Mouse (Mus musculus) cortical plate, adult 2 months (tissue): ENCODE data around the gene Pus3. TPM values are rescaled to one million over a fixed set of nuclear protein-coding genes. Genes with fewer than 3 reads are reported as not detected.
A peak's percentile ranks its signal among the peaks of the same experiment; 100 is the strongest.
"Not testable (repeated sequence)": the region's sequence is repeated elsewhere in the genome, so short reads cannot be mapped to it uniquely, and the experiment has no call there.

Experiments used
- H3K27ac ChIP-seq: fragments of 200-500 bp; 2 replicates; pipeline ENCODE4 v1.5.1; 2012; ENCODE audit warnings: low read length, control low read depth, inconsistent platforms; ENCODE audit not compliant: insufficient read depth
- H3K4me1 ChIP-seq: fragments of 200-500 bp; 2 replicates; pipeline ENCODE4 v1.6.1; 2011; ENCODE audit warnings: low read length; ENCODE audit not compliant: control insufficient read depth, insufficient read depth
- H3K4me3 ChIP-seq: fragments of 200-500 bp; 2 replicates; pipeline ENCODE4 v1.5.1; 2011; ENCODE audit warnings: mild to moderate bottlenecking, low read length, control low read depth; ENCODE audit not compliant: insufficient read depth
- CTCF ChIP-seq: fragments of 200-500 bp; IDR thresholded peaks from 2 replicates; pipeline ENCODE4 v1.5.1; 2011; ENCODE audit warnings: mild to moderate bottlenecking, control low read depth, low read length; ENCODE audit not compliant: insufficient read depth; ENCODE audit errors: extremely low read depth
- POLR2A ChIP-seq: fragments of 200-500 bp; IDR thresholded peaks from 2 replicates; pipeline ENCODE4 v1.6.1; 2011; ENCODE audit warnings: mild to moderate bottlenecking, low read length, control low read depth; ENCODE audit not compliant: insufficient read depth; ENCODE audit errors: extremely low read depth
- polyA plus RNA-seq: library from polyadenylated mRNA; depleted of rRNA; stranded (reverse); fragments of >200 nt; gene quantifications from 2 replicates; pipeline ENCODE4 v1.2.3, GENCODE M21; 2012; rRNA removed

The Pus3 gene
- polyA plus RNA-seq, 1 experiment: 11.4 TPM

DNA sequence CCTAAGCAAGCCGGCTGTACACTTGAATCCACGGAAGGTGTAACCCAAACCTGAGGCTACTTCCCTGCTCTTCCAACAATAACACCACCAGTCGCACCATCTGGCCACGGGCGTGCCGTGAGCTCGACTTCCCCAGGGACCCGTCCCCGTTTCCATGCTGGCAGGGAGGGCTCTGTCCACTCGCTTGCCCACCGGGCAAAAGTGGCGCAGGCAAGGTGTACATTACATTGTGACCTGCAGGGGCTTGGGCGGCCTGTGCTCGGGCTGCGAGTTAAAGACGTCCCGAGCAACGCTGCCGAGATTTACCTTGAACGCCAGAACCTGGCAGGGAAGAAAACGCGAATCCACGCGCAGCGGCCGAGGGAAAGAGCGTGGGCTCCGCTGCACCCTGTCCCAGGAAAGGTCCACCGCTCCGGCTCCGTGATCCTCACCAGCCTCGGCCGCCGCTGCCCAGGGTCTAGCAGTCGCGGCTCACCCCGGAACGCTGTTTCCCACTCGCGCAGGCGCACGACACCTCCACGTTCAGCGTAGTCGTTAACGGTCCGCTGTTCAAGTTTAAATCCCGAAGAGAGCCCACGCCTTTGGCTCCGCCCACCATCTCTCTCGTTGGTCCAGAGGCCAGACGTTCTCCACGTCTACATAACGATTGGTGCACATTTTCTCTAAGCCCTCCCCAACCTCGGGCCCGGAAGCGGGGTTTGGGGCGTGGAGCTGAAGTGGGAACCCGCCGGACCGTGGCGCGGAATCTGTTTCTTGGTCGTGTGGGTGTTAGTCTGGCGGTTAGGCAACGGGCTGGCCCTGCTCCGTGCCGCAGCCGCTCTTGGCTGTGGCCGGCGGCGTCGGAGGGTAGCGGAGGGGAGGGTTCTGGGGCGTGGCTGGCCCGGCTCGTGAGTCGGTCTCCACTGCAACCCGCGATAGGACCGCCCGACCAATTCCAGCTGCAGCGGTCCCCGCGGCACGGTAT lies 11.5 kb downstream of the Pus3 start, which contains the start of the genes Pate2 and Hyls1:
Gene Pate2 (plus strand): TSS at position 714 of the 964 bp plus-strand sequence.
Gene Hyls1 (minus strand): TSS at position 828 of the 964 bp plus-strand sequence.
- no peak within 1 kb of the TSS for H3K27ac ChIP-seq
- H3K4me3 ChIP-seq: peak within 1 kb of the TSS; percentile 64
- H3K4me1 ChIP-seq: no peaks in the 10 kb centered on the region
- TF ChIP-seq CTCF (no peak), POLR2A (peak; percentile 90)

DNA sequence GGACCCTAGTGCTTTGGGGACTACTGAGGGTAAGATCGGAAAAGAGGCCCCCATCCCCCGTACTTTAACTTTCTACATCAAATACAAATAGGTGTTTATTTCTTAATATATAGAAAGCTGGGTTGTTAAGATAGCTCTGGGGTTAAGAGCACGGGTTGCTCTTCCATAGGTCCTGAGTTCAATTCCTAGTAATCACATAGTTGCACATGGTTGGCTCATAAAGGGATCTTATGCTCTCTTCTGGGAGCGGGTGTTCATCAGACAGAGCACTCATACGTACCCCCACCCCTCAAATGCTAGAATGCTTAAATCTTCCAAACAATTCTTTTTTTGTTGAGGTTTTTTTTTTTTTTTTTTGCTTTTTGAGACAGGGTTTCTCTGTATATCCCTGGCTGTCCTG lies 12.3 kb downstream of the Pus3 start:
- TF ChIP-seq POLR2A (no peak), CTCF (no peak)
- Histone ChIP-seq H3K27ac (no peak overlapping the region), H3K4me3 (peak overlapping the region; percentile 64), H3K4me1 (no peaks in the 10 kb centered on the region)

DNA sequence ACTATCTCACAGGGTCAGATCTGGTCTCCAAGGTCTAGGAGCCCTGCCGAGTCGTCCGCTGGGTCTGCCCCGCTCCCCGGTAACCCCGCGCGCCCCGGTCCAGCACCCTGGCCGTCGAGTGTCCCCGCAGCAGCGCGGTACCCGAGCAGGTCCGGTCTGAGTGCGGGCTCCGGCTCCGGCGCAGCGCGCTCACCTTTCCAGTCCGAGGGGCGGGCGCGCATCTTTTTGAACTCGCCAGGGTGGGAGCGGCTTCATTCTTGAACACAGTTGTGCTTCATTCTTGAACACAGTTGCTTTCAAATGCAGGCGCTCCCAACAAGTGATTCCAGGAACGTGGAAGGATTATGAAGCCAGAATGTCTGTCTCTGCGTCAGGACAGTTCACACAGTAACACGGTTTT lies 16.0 kb downstream of the Pus3 start:
- H3K4me3 ChIP-seq: no peak overlapping the region
- TF ChIP-seq CTCF: no peak
- TF ChIP-seq POLR2A: no peak
- no peak overlapping the region for H3K27ac ChIP-seq
- H3K4me1 ChIP-seq: no peaks in the 10 kb centered on the region

DNA sequence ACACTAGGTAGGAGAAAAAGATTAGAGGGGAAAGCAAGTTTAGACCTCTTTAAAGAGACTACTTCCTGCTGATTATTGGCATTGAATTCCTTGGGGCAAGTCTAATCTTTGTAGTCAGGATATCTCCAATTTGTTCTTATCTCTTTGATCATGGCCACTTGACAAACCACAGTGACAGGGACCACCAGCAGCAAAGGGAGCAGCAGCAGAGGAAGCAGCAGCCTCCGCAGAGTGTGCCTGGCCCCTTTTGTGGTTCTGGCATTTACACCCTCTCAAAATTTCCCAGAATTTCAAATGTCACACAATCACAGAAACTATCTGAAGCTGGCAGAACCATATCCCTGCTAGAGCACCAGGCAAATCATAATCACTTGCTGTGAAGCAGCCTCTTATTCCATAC lies 29.3 kb downstream of the Pus3 start:
- H3K4me1 ChIP-seq: no peaks in the 10 kb centered on the region
- no peak for TF ChIP-seq POLR2A
- no peak for TF ChIP-seq CTCF
- H3K4me3 ChIP-seq: no peak overlapping the region
- H3K27ac ChIP-seq: no peak overlapping the region

DNA sequence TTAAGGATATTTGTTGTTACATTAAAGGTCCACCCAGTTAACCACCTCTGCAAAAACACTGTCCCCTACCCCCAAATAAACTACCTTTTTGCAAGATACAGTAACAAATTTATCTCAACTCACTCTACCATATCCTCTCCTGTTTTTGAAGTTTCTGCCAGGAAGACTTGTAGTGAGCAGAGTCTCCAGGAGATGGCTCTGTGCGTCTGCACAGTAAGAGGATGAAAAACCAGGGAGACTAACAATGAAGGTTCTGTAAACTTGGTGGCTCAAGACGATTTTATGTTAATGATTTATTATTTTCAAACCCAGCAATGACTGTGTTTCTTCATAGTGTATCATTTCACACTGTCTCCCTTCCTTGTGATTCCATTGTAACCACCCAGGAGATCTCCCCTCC lies 34.5 kb downstream of the Pus3 start:
- Histone ChIP-seq H3K4me3 (no peak overlapping the region), H3K4me1 (no peaks in the 10 kb centered on the region), H3K27ac (no peak overlapping the region)
- TF ChIP-seq CTCF (peak; percentile 68), POLR2A (no peak)

DNA sequence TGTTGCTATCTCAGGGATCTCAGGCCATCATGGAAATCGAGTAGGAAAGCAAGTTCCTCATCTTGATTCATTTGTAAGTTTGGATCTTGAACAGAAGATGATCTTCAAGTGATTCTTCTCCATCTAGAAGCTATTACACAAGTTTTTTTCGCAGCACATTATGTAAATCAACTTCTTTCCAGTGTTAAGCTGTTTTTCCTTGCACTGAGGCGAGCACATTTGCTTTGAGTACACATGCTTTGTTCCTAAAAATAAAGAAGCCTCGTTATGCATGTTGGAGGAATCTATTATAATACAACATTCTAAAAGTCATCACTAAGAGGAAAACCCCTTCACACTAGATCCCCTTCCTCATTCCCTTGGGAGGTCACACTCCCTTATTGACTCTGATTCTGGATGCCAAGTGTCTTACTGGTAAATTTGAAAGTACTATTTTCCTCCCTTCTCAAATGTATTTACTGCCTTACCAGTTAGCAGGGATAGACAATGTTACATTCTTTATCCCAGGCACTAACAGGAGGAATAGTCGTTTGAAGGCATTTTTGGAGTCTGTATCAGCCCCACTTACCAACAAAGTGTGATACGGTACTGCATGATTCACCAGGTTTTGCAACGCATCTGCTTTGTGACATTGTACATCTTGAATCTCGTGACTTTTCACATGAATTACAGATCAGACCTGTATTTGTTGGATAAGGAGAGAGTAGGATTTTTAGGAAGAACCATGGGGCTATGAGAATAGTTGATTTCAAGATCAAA lies 49.4 kb downstream of the Pus3 start:
- H3K4me3 ChIP-seq: no peak overlapping the region
- TF ChIP-seq CTCF (no peak), POLR2A (no peak)
- H3K4me1 ChIP-seq: no peaks in the 10 kb centered on the region
- no peak overlapping the region for H3K27ac ChIP-seq

DNA sequence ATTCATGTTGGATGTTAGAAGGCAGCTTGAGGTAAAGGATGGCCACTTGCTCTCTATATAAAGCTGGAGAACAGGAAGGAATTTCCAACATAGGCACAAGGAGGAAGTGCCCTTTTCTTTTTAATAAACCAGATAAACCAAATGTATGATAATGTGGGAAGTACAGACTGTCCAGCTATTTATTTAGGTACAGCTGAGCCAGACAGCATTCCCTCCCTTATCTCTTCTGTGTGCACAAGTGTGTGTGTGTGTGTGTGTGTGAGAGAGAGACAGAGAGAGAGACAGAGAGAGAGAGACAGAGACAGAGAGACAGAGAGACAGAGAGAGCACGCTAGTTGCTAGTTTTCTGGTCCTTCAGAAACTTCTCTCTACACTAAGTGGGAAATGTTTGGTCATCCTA lies 53.4 kb downstream of the Pus3 start, which contains the start of gene Pate4:
Gene Pate4 (minus strand): TSS at position 101 of the 400 bp plus-strand sequence.
- Histone ChIP-seq H3K4me3 (no peak within 1 kb of the TSS), H3K4me1 (no peaks in the 10 kb centered on the region), H3K27ac (no peak within 1 kb of the TSS)
- no peak for TF ChIP-seq CTCF
- TF ChIP-seq POLR2A: no peak

DNA sequence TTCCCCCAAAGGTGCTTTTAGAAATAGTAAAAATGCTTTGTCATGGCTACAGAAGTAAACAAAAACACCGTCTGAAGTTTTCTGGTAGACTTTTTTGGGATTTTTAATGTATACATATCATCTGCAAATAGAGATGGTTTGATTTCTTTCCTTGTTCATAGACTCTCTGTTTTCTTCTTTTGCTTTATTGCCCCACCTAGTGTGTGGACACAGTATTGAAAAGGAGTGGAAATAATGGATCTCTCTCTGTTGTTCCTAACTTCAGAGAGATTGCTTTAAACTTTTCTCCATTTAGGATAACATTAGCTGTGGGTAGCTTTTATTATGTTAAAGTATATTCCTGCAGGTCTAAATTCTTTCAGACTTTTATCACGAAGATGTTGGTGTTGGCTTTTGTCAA lies 55.6 kb downstream of the Pus3 start:
- Histone ChIP-seq H3K27ac (no peak overlapping the region), H3K4me3 (no peak overlapping the region), H3K4me1 (no peaks in the 10 kb centered on the region)
- TF ChIP-seq POLR2A (no peak), CTCF (no peak)

DNA sequence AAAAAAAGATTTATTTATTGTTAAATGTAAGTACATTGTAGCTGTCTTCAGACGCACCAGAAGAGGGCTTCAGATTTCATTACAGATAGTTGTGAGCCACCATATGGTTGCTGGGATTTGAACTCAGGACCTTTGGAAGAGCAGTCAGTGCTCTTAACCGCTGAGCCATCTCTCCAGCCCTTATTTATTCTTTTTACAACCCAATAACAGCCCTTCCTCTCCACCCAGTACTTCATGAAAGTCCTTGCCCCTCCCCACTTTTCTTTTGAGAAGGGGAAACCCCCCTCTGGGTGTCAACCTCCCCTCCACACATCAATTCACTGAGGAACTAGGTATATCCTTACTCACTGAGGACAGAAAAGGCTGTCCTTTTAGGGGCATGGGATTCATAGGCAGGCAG lies 58.4 kb downstream of the Pus3 start:
- H3K27ac ChIP-seq, H3K4me3 ChIP-seq, H3K4me1 ChIP-seq: not testable (repeated sequence)

Other genes with a start within 250 kb of the Pus3 start
- 5.6 and 6.2 TPM in 2 replicates for gene Cdon, start 137.5 kb upstream of the Pus3 start, polyA plus RNA-seq
- gene Gm1113, start 40.3 kb upstream of the Pus3 start, polyA plus RNA-seq: not detected in 2 replicates
- gene Ddx25, start 67 bp upstream of the Pus3 start, polyA plus RNA-seq: 13.9 and 14.8 TPM in 2 replicates
- 0.44 and 0.49 TPM in 2 replicates for gene Pate2, start 11.7 kb downstream of the Pus3 start, polyA plus RNA-seq
- 5.4 and 7.3 TPM in 2 replicates for gene Hyls1, start 11.8 kb downstream of the Pus3 start, polyA plus RNA-seq
- not detected in 2 replicates for gene Pate4, start 53.3 kb downstream of the Pus3 start, polyA plus RNA-seq
- gene Pate3, start 89.6 kb downstream of the Pus3 start, polyA plus RNA-seq: not detected in 2 replicates
- gene Pate1, start 128.8 kb downstream of the Pus3 start, polyA plus RNA-seq: not detected in 2 replicates
- gene Gm17677, start 182.5 kb downstream of the Pus3 start, polyA plus RNA-seq: not detected in 2 replicates
- not detected in 2 replicates for gene Gm17727, start 219.5 kb downstream of the Pus3 start, polyA plus RNA-seq
- gene Gm27235, start 231.5 kb downstream of the Pus3 start, polyA plus RNA-seq: not detected in 2 replicates
- not detected in 2 replicates for gene D730048I06Rik, start 231.5 kb downstream of the Pus3 start, polyA plus RNA-seq